Mouse (Mus musculus): ENCODE measurements at regions not wholly inside any gene's neighbourhood (a gene's known extent, or its start where the extent isn't known, plus 50 kb on each side); places are given as distances from the start of the nearest gene placed in this dataset.

DNA sequence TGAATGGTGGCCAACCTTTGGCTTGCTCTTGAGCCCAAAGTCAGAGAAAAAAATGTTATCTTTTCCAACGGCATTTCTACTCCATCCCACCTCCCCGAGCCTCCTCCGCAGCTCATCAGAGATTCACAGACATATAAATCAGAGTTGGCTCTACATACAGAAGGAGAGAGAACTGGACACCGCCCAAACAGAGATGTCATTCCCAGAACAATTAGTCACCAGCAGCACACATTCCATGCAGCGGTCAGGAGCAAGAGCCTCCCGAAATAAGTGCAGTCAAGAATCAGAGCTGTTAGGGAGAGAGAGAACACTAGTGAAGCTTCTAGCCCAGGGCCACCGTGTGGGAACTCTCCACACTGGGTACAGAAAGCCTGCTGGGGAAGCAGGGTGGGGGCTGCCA, 121.2 kb upstream of the Dyrk2 start:
- no peak for TF ChIP-seq CTCF (IDR thresholded peaks at IDR 0.05 in 2 of 3, conservative IDR thresholded peaks at IDR 0.05 in 1 of 3; ENCODE audit: control insufficient read depth in 1 of 3, insufficient read depth in 1 of 3, low read depth in 2 of 3, low read length in 3 of 3, poor library complexity in 1 of 3, severe bottlenecking in 1 of 3)
- TF ChIP-seq USF1 (IDR thresholded peaks at IDR 0.05; ENCODE audit: low read depth, low read length): no peak
- TF ChIP-seq MAFK (IDR thresholded peaks at IDR 0.05; ENCODE audit: borderline replicate concordance, low read depth, low read length): no peak
- TF ChIP-seq JUND (IDR thresholded peaks at IDR 0.05; ENCODE audit: low read depth, low read length): no peak
